Comparison of ENCODE assay signal across 8 mouse cellular contexts in genomic region chr14:61788998-61789790, GRCm38 (mm10).
A peak's percentile ranks its signal among the peaks of the same experiment; 100 is the strongest.
DNase-seq lines count a peak whose midpoint lies in the region; ATAC-seq and TF ChIP-seq lines count a peak whose summit lies in the region.

No protein-coding gene starts in this region.

- TF ChIP-seq CTCF in testis, adult 2 months (IDR thresholded peaks at IDR 0.05; ENCODE audit: control insufficient read depth, insufficient read depth, insufficient replicate concordance, low read depth, low read length): no peak

- H3K27me3 ChIP-seq in testis, adult 2 months (ENCODE audit: control insufficient read depth, insufficient read depth, low read length): no peaks in the 10 kb centered on the region
- H3K27me3 ChIP-seq in forebrain, embryonic 12.5 days: no peaks in the 10 kb centered on the region

- no peak for TF ChIP-seq POLR2A in testis, adult 2 months (IDR thresholded peaks at IDR 0.05; ENCODE audit: control insufficient read depth, low read depth, low read length)

- no peaks in the 10 kb centered on the region for H3K9me3 ChIP-seq in forebrain, embryonic 12.5 days

- no peak overlapping the region for H3K4me2 ChIP-seq in forebrain, embryonic 12.5 days

- WGBS in forebrain, embryonic 12.5 days: 89% methylated on average over 20 of the region's 20 CpGs

- H3K4me1 ChIP-seq in testis, adult 2 months (ENCODE audit: control insufficient read depth, insufficient read depth, low read length): peaks cover 8% of the 10 kb centered on the region; the same call in 1 of the 2 replicates
- no peaks in the 10 kb centered on the region for H3K4me1 ChIP-seq in forebrain, embryonic 12.5 days

- no peak overlapping the region for H3K27ac ChIP-seq in testis, adult 2 months (ENCODE audit: control insufficient read depth, insufficient read depth, low read depth, low read length)
- H3K27ac ChIP-seq in forebrain, embryonic 12.5 days: no peak overlapping the region

- no peak for ATAC-seq in frontal cortex, adult (ENCODE audit: low TSS enrichment)
- no peak for ATAC-seq in forebrain, embryonic 12.5 days (ENCODE audit: low FRiP score)

- peak; percentile 43 for DNase-seq in frontal cortex, postnatal 10 days (ENCODE audit: low spot score in 2 of 2)
- peak; percentile 15 for DNase-seq in adrenal gland, adult 2 months
- peak; percentile 46 for DNase-seq in gastrocnemius, postnatal 25 days
- DNase-seq in kidney, postnatal 36 days: peak; percentile 59 to 75
- no peak for DNase-seq in T-cell, adult 2 months (ENCODE audit: low spot score)

- H3K9ac ChIP-seq in forebrain, embryonic 12.5 days: no peak overlapping the region

- H3K36me3 ChIP-seq in testis, adult 2 months (ENCODE audit: control insufficient read depth, insufficient read depth, low read length): no peaks in the 10 kb centered on the region
- no peaks in the 10 kb centered on the region for H3K36me3 ChIP-seq in forebrain, embryonic 12.5 days (replicated peaks)

- peak overlapping the region; percentile 30; the same call in 1 of the 2 replicates for H3K4me3 ChIP-seq in testis, adult 2 months (ENCODE audit: control insufficient read depth, low read depth, low read length)
- H3K4me3 ChIP-seq in forebrain, embryonic 12.5 days (replicated peaks): no peak overlapping the region
